Mouse (Mus musculus) small intestine, adult 2 months (tissue): ENCODE data around the gene Atxn7l1.

ENCODE experiments used
- CTCF ChIP-seq: fragments of 200-500 bp; IDR thresholded peaks from 2 replicates; pipeline ENCODE4 v1.5.1; 2012; ENCODE audit warnings: low read depth, mild to moderate bottlenecking, control low read depth, inconsistent platforms, low read length, moderate library complexity, mixed read lengths; ENCODE audit not compliant: insufficient replicate concordance, insufficient read length; ENCODE audit errors: extremely low read depth
- POLR2A ChIP-seq: fragments of 200-500 bp; IDR thresholded peaks from 2 replicates; pipeline ENCODE4 v1.6.1; 2012; ENCODE audit warnings: low read depth, mild to moderate bottlenecking, control low read depth, inconsistent platforms, low read length, moderate library complexity

DNA sequence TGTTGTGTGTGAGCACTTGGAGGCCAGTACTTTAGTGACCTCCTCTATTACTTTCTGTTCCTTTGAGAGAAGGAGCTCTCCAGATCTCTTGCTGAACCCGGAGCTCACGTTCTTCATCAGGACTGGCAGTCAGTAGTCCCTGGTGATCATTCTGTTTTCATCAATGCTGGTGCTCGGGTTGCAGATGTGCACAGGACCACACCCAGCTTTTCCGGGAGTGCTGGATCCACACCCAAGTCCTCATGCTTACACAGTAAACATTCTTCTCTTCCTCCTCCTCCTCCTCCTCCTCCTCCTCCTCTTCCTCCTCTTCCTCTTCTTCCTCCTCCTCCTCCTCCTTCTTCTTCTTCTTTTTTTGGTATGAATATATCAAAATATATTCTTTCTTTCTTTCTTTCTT, 205.2 kb downstream of the Atxn7l1 start:
- TF ChIP-seq POLR2A: no peak
- TF ChIP-seq CTCF: no peak
